Mouse (Mus musculus): ENCODE data around the gene Tnfaip8l1. TPM values are rescaled to one million over a fixed set of nuclear protein-coding genes. Genes with fewer than 3 reads are reported as not detected.

Tnfaip8l1 gene
- polyA plus RNA-seq, 1 experiment = 1.7 TPM

GRCm38 (mm10) chr17:56139858-56140595 lies 22.2 kb upstream of the Tnfaip8l1 start, which contains the start of gene Sema6b:
TSS of gene Sema6b (minus strand) at chr17:56140343.
- DNase-seq = peak; percentile 82 to 89
- H3K27ac ChIP-seq (ENCODE audit: insufficient read depth, low read length) = peak within 1 kb of the TSS; percentile 65
- H3K4me1 ChIP-seq (ENCODE audit: control insufficient read depth, insufficient read depth, low read length) = peaks cover 13% of the 10 kb centered on the region
- WGBS = 2% methylated on average over 79 of the region's 79 CpGs
- TF ChIP-seq CTCF (IDR thresholded peaks at IDR 0.05; ENCODE audit: borderline replicate concordance, insufficient read depth, low read depth, low read length) (no peak), POLR2A (IDR thresholded peaks at IDR 0.05; ENCODE audit: borderline replicate concordance, insufficient read depth, low read length) (peak; percentile 41; the same call in 1 of the 2 replicates)
- H3K4me3 ChIP-seq (replicated peaks; ENCODE audit: insufficient read depth, low read depth, low read length) = peak within 1 kb of the TSS; percentile 60
- H3K27me3 ChIP-seq (ENCODE audit: control insufficient read depth, insufficient read depth, low read length) = no peaks in the 10 kb centered on the region

GRCm38 (mm10) chr17:56141702-56142605 lies 20.3 kb upstream of the Tnfaip8l1 start:
- DNase-seq = peak; percentile 70 to 83
- no peaks in the 10 kb centered on the region for H3K27me3 ChIP-seq (ENCODE audit: control insufficient read depth, insufficient read depth, low read length)
- peak overlapping the region; percentile 61 for H3K4me3 ChIP-seq (replicated peaks; ENCODE audit: insufficient read depth, low read depth, low read length)
- no peak for TF ChIP-seq CTCF (IDR thresholded peaks at IDR 0.05; ENCODE audit: borderline replicate concordance, insufficient read depth, low read depth, low read length)
- peak; percentile 50; the same call in 1 of the 2 replicates for TF ChIP-seq POLR2A (IDR thresholded peaks at IDR 0.05; ENCODE audit: borderline replicate concordance, insufficient read depth, low read length)
- H3K27ac ChIP-seq (ENCODE audit: insufficient read depth, low read length) = no peak overlapping the region
- H3K4me1 ChIP-seq (ENCODE audit: control insufficient read depth, insufficient read depth, low read length) = peaks cover 13% of the 10 kb centered on the region
- WGBS = 2% methylated on average over 38 of the region's 47 CpGs

- H3K27ac ChIP-seq (ENCODE audit: insufficient read depth, low read length) = no peak overlapping the region
- no peak overlapping the region for H3K4me3 ChIP-seq (replicated peaks; ENCODE audit: insufficient read depth, low read depth, low read length)
- WGBS = 65% methylated on average over 9 of the region's 9 CpGs
- no peak for TF ChIP-seq POLR2A (IDR thresholded peaks at IDR 0.05; ENCODE audit: borderline replicate concordance, insufficient read depth, low read length)
- no peak for TF ChIP-seq CTCF (IDR thresholded peaks at IDR 0.05; ENCODE audit: borderline replicate concordance, insufficient read depth, low read depth, low read length)
- no peaks in the 10 kb centered on the region; the same call in 1 of the 2 replicates for H3K27me3 ChIP-seq (ENCODE audit: control insufficient read depth, insufficient read depth, low read length)
- no peak for DNase-seq
- H3K4me1 ChIP-seq (ENCODE audit: control insufficient read depth, insufficient read depth, low read length) = peaks cover 5% of the 10 kb centered on the region; the same call in 1 of the 2 replicates
These were observed 17.7 kb upstream of the Tnfaip8l1 start for GRCm38 (mm10) chr17:56144546-56144945.

DNA sequence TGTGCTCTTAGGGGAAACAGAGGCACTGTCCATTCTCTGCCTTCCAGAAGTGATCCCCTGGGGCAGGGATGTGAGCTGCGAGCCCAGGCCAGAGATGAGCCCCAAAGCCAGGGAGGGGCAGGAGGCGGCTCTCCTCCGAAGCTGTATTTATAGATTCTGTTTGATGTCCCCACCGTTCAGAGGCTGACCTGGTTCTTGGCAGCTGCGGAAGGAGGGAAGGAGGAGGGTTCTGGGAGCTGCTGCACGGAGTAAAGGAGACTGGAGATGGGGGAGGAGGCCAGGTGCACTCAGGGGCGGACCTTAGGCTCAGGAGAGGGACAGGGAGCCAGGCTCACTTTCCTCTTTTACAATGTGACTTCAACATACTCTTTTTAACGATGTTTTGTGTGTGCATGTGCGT lies 16.1 kb upstream of the Tnfaip8l1 start:
- no peak overlapping the region for H3K4me3 ChIP-seq (replicated peaks; ENCODE audit: insufficient read depth, low read depth, low read length)
- no peaks in the 10 kb centered on the region for H3K4me1 ChIP-seq (ENCODE audit: control insufficient read depth, insufficient read depth, low read length)
- no peak overlapping the region for H3K27ac ChIP-seq (ENCODE audit: insufficient read depth, low read length)
- TF ChIP-seq CTCF (IDR thresholded peaks at IDR 0.05; ENCODE audit: borderline replicate concordance, insufficient read depth, low read depth, low read length) (no peak), POLR2A (IDR thresholded peaks at IDR 0.05; ENCODE audit: borderline replicate concordance, insufficient read depth, low read length) (no peak)
- DNase-seq = no peak
- 36% methylated on average over 9 of the region's 9 CpGs for WGBS
- no peaks in the 10 kb centered on the region; the same call in 1 of the 2 replicates for H3K27me3 ChIP-seq (ENCODE audit: control insufficient read depth, insufficient read depth, low read length)

DNA sequence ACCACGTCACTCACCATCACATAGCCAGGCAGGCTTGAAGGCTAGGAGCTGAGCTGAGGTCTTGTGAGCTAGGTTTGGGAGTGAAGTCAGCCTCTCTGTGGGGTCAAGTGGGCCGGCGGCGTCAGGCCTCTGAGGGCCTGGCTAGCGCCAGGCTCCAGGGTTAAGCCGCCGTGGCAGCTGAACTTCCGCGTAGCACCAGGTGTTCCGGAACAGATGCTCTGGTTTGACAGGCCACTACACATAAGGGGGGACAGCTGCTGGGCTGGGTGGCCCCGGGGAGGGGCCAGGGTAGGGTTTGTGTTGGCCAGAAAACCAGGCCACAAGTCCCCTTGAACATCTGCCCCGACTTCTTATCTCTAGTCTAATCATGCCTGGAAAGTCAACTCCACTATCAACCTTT lies 14.9 kb upstream of the Tnfaip8l1 start:
- WGBS = 54% methylated on average over 12 of the region's 12 CpGs
- Histone ChIP-seq H3K4me3 (replicated peaks; ENCODE audit: insufficient read depth, low read depth, low read length) (no peak overlapping the region), H3K4me1 (ENCODE audit: control insufficient read depth, insufficient read depth, low read length) (no peaks in the 10 kb centered on the region), H3K27ac (ENCODE audit: insufficient read depth, low read length) (no peak overlapping the region), H3K27me3 (ENCODE audit: control insufficient read depth, insufficient read depth, low read length) (no peaks in the 10 kb centered on the region; the same call in 1 of the 2 replicates)
- DNase-seq = no peak
- TF ChIP-seq POLR2A (IDR thresholded peaks at IDR 0.05; ENCODE audit: borderline replicate concordance, insufficient read depth, low read length) (no peak), CTCF (IDR thresholded peaks at IDR 0.05; ENCODE audit: borderline replicate concordance, insufficient read depth, low read depth, low read length) (no peak)

- WGBS = 40% methylated on average over 9 of the region's 9 CpGs
- Histone ChIP-seq H3K4me3 (replicated peaks; ENCODE audit: insufficient read depth, low read depth, low read length) (no peak overlapping the region), H3K27me3 (ENCODE audit: control insufficient read depth, insufficient read depth, low read length) (no peaks in the 10 kb centered on the region; the same call in 1 of the 2 replicates), H3K27ac (ENCODE audit: insufficient read depth, low read length) (no peak overlapping the region), H3K4me1 (ENCODE audit: control insufficient read depth, insufficient read depth, low read length) (no peaks in the 10 kb centered on the region; the same call in 1 of the 2 replicates)
- TF ChIP-seq CTCF (IDR thresholded peaks at IDR 0.05; ENCODE audit: borderline replicate concordance, insufficient read depth, low read depth, low read length) (no peak), POLR2A (IDR thresholded peaks at IDR 0.05; ENCODE audit: borderline replicate concordance, insufficient read depth, low read length) (no peak)
- DNase-seq = no peak
These were observed 14.0 kb upstream of the Tnfaip8l1 start for GRCm38 (mm10) chr17:56148280-56148679.

DNA sequence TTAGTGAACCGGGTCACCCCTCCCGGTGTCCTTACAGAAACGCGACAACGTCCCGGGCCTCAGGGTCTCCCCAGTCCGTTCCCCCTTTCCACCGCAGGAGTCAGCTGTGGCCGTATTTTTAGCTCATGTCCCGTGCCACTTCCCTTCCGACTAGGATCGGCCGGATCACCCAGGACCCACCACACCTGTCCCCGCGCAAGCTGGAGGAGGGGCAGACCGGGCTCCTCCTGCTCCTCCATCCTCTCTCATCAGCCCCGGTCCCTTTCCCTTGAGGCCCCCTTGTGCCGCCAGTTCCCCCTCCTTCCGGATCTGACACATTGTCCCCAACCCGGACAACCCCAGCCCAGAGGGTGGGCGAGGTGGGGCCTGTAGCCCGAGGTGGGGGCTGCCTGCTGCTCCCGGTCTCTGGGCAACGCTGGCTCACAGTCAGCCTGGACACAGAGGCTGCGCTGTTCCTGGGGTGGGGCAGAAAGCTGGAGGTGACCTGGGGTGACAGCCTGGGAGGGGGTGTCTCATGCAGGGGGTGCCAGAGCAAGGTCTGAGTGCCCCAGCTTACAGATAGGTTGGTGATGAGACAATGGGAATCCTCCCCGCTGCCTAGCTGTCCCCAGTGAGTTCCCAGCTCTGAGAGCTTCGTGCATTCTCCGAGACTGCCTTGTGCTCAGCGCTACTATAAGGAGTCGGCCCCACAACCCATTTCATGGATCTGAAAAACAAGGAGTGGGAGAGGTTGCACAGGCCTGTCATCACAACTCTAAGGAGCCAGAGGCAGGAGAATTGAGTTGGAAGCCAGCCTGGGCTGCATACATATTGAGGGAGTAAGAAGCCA lies 13.3 kb upstream of the Tnfaip8l1 start:
- TF ChIP-seq POLR2A (IDR thresholded peaks at IDR 0.05; ENCODE audit: borderline replicate concordance, insufficient read depth, low read length) (no peak), CTCF (IDR thresholded peaks at IDR 0.05; ENCODE audit: borderline replicate concordance, insufficient read depth, low read depth, low read length) (no peak)
- no peaks in the 10 kb centered on the region; the same call in 1 of the 2 replicates for H3K27me3 ChIP-seq (ENCODE audit: control insufficient read depth, insufficient read depth, low read length)
- peak in 1 of 2 experiments; percentile 31 for DNase-seq
- peak overlapping the region; percentile 34 for H3K4me3 ChIP-seq (replicated peaks; ENCODE audit: insufficient read depth, low read depth, low read length)
- WGBS = 6% methylated on average over 30 of the region's 30 CpGs
- peaks cover 3% of the 10 kb centered on the region; the same call in 1 of the 2 replicates for H3K4me1 ChIP-seq (ENCODE audit: control insufficient read depth, insufficient read depth, low read length)
- no peak overlapping the region for H3K27ac ChIP-seq (ENCODE audit: insufficient read depth, low read length)

Measured in cerebellum, adult 2 months (tissue).